Mouse (Mus musculus) liver, embryonic 14.5 days (tissue): ENCODE results near the gene Fxr2.

Experiments used
- CTCF ChIP-seq: IDR thresholded peaks from 2 replicates; pipeline ENCODE4 v1.5.1; 2016; ENCODE audit warnings: antibody characterized with exemption, low read depth, control low read depth
- EP300 ChIP-seq: IDR thresholded peaks from 2 replicates; pipeline ENCODE4 v1.6.1; 2016; ENCODE audit warnings: antibody characterized with exemption, low read depth

DNA sequence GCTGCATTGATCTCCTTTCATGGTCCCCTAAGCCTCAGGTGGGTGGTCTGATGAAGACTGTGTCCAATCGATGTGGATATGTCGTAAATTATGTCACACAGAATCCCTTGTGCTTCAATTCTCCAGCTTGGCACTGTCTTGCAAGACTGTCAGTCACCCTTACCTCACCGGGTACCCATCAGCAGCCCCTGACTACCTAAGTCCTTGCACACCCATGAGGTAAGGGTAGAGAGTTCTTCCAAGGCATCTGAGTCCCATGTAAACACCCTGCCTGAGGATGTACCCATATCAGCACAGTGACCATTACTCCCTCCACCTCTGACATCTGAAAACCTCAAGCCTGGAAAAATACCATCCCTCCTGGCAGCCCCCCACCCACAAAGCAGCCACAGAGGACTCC, 28.4 kb upstream of the Fxr2 start:
- TF ChIP-seq CTCF (no peak), EP300 (no peak)
